Mouse (Mus musculus): ENCODE data around the gene Hdhd3.

GRCm38 (mm10) chr4:62526256-62526655, 23.0 kb upstream of the Hdhd3 start:
- no peak for TF ChIP-seq CTCF (IDR thresholded peaks at IDR 0.05; ENCODE audit: low read depth)
- TF ChIP-seq EP300 (optimal IDR thresholded peaks at IDR 0.05) = no peak
